Mouse (Mus musculus): ENCODE data around the gene Ywhae. TPM values are rescaled to one million over a fixed set of nuclear protein-coding genes. Genes with fewer than 3 reads are reported as not detected.
A peak's percentile ranks its signal among the peaks of the same experiment; 100 is the strongest.

Gene Ywhae
- polyA plus RNA-seq, 1 experiment from 2014 or later = 1,088 TPM

GRCm38 (mm10) chr11:75811900-75812299 is 79.2 kb downstream of the Ywhae start:
- Histone ChIP-seq H3K4me1 (ENCODE audit: control insufficient read depth, insufficient read depth, low read length) (peaks cover 22% of the 10 kb centered on the region; the same call in 1 of the 2 replicates), H3K4me2 (replicated peaks; ENCODE audit: low read depth, low read length) (no peak overlapping the region), H3K27ac (ENCODE audit: low read depth, low read length) (peak overlapping the region; percentile 78), H3K9ac (ENCODE audit: low read depth, low read length) (no peak overlapping the region), H3K27me3 (ENCODE audit: control insufficient read depth, insufficient read depth, low read length) (no peaks in the 10 kb centered on the region), H3K4me3 (ENCODE audit: low read length) (no peak overlapping the region), H3K36me3 (ENCODE audit: control insufficient read depth, insufficient read depth, low read length) (no peaks in the 10 kb centered on the region), H3K9me3 (ENCODE audit: control insufficient read depth, low read length) (no peaks in the 10 kb centered on the region)
- ATAC-seq (ENCODE audit: low FRiP score, low TSS enrichment) = peak; percentile 37
- WGBS = 40% methylated on average over 3 of the region's 3 CpGs

GRCm38 (mm10) chr11:75813085-75813484 is 80.4 kb downstream of the Ywhae start:
- peak overlapping the region; percentile 78; the same call in 1 of the 2 replicates for H3K27ac ChIP-seq (ENCODE audit: low read depth, low read length)
- no peaks in the 10 kb centered on the region for H3K9me3 ChIP-seq (ENCODE audit: control insufficient read depth, low read length)
- no peak overlapping the region for H3K4me3 ChIP-seq (ENCODE audit: low read length)
- H3K9ac ChIP-seq (ENCODE audit: low read depth, low read length) = no peak overlapping the region
- 22% methylated on average over 10 of the region's 10 CpGs for WGBS
- no peak overlapping the region for H3K4me2 ChIP-seq (replicated peaks; ENCODE audit: low read depth, low read length)
- H3K36me3 ChIP-seq (ENCODE audit: control insufficient read depth, insufficient read depth, low read length) = no peaks in the 10 kb centered on the region
- H3K27me3 ChIP-seq (ENCODE audit: control insufficient read depth, insufficient read depth, low read length) = no peaks in the 10 kb centered on the region
- ATAC-seq (ENCODE audit: low FRiP score, low TSS enrichment) = peak; percentile 61
- peaks cover 21% of the 10 kb centered on the region; the same call in 1 of the 2 replicates for H3K4me1 ChIP-seq (ENCODE audit: control insufficient read depth, insufficient read depth, low read length)

Other genes starting within 250 kb of the Ywhae start
- gene Prpf8, start 246.1 kb upstream of the Ywhae start, polyA plus RNA-seq (2014; fragmentation: Nextera tagmentation; extraction: Ambion mirVana) = 56.4 and 103 TPM in 2 replicates
- gene Rilp, start 222.8 kb upstream of the Ywhae start, polyA plus RNA-seq (2014; fragmentation: Nextera tagmentation; extraction: Ambion mirVana) = 0.51 and 0.97 TPM in 2 replicates
- gene Scarf1, start 219.3 kb upstream of the Ywhae start, polyA plus RNA-seq (2014; fragmentation: Nextera tagmentation; extraction: Ambion mirVana) = 10.0 TPM in 2 replicates
- gene Slc43a2, start 201.2 kb upstream of the Ywhae start, polyA plus RNA-seq (2014; fragmentation: Nextera tagmentation; extraction: Ambion mirVana) = 3.5 and 6.0 TPM in 2 replicates
- gene Pitpna, start 144.8 kb upstream of the Ywhae start, polyA plus RNA-seq (2014; fragmentation: Nextera tagmentation; extraction: Ambion mirVana) = 78.2 and 99.5 TPM in 2 replicates
- 24.9 and 30.1 TPM in 2 replicates for gene Inpp5k, start 101.9 kb upstream of the Ywhae start, polyA plus RNA-seq (2014; fragmentation: Nextera tagmentation; extraction: Ambion mirVana)
- gene Myo1c, start 82.4 kb upstream of the Ywhae start, polyA plus RNA-seq (2014; fragmentation: Nextera tagmentation; extraction: Ambion mirVana) = 21.5 and 32.0 TPM in 2 replicates
- 66.1 and 119 TPM in 2 replicates for gene Crk, start 53.6 kb upstream of the Ywhae start, polyA plus RNA-seq (2014; fragmentation: Nextera tagmentation; extraction: Ambion mirVana)
- gene Doc2b, start 63.2 kb downstream of the Ywhae start, polyA plus RNA-seq (2014; fragmentation: Nextera tagmentation; extraction: Ambion mirVana) = 1.1 and 1.2 TPM in 2 replicates
- gene Rph3al, start 205.6 kb downstream of the Ywhae start, polyA plus RNA-seq (2014; fragmentation: Nextera tagmentation; extraction: Ambion mirVana) = 8.8 and 13.1 TPM in 2 replicates